Mouse (Mus musculus) intestine, embryonic 15.5 days (tissue): ENCODE data around the gene D630036H23Rik. TPM values are rescaled to one million over a fixed set of nuclear protein-coding genes. Genes with fewer than 3 reads are reported as not detected.
A peak's percentile ranks its signal among the peaks of the same experiment; 100 is the strongest.
"Not testable (repeated sequence)": the region's sequence is repeated elsewhere in the genome, so short reads cannot be mapped to it uniquely, and the experiment has no call there.

Experiments used
- ATAC-seq: fragments of 200-750 bp; cut with Nextera tagmentation; 2 replicates; pipeline ENCODE4 v1.8.0; 2017; ENCODE audit warnings: moderate TSS enrichment, moderate library complexity
- H3K27ac ChIP-seq: fragments of 300-500 bp; sonication (generic); 2 replicates; pipeline ENCODE4 v1.5.1; 2015; ENCODE audit warnings: mild to moderate bottlenecking, inconsistent platforms
- H3K27me3 ChIP-seq: fragments of 300-500 bp; sonication (generic); replicated peaks from 2 replicates; pipeline ENCODE4 v1.6.1; 2015; ENCODE audit warnings: inconsistent platforms
- H3K36me3 ChIP-seq: fragments of 300-500 bp; sonication (generic); 2 replicates; pipeline ENCODE4 v1.6.1; 2015; ENCODE audit warnings: inconsistent platforms
- H3K4me1 ChIP-seq: fragments of 300-500 bp; sonication (generic); replicated peaks from 2 replicates; pipeline ENCODE4 v1.6.1; 2015; ENCODE audit warnings: inconsistent platforms
- H3K4me2 ChIP-seq: fragments of 300-500 bp; sonication (generic); replicated peaks from 2 replicates; pipeline ENCODE4 v1.6.1; 2015; ENCODE audit warnings: mild to moderate bottlenecking, inconsistent platforms
- H3K4me3 ChIP-seq: fragments of 300-500 bp; sonication (generic); replicated peaks from 2 replicates; pipeline ENCODE4 v1.5.1; 2015; ENCODE audit warnings: inconsistent platforms
- H3K9ac ChIP-seq: fragments of 300-500 bp; sonication (generic); 2 replicates; pipeline ENCODE4 v1.6.1; 2015; ENCODE audit warnings: inconsistent platforms
- H3K9me3 ChIP-seq: fragments of 300-500 bp; sonication (generic); 2 replicates; pipeline ENCODE4 v1.6.1; 2016; ENCODE audit warnings: inconsistent platforms
- WGBS: fragments of 180-500 bp; shearing (Covaris S2); methylation state at CpG from one replicate; pipeline ENCODE4 v1.1.7; 2015; 5-methylcytosine and 5-hydroxymethylcytosine counted together
- polyA plus RNA-seq: library from polyadenylated mRNA; unstranded; fragments of >200 nt; fragmentation: Nextera tagmentation; extraction: Ambion mirVana; gene quantifications from 2 replicates; pipeline ENCODE4 v1.2.1, GENCODE M21; 2015

The D630036H23Rik gene
- 0.99 and 1.6 TPM in 2 replicates for polyA plus RNA-seq

DNA sequence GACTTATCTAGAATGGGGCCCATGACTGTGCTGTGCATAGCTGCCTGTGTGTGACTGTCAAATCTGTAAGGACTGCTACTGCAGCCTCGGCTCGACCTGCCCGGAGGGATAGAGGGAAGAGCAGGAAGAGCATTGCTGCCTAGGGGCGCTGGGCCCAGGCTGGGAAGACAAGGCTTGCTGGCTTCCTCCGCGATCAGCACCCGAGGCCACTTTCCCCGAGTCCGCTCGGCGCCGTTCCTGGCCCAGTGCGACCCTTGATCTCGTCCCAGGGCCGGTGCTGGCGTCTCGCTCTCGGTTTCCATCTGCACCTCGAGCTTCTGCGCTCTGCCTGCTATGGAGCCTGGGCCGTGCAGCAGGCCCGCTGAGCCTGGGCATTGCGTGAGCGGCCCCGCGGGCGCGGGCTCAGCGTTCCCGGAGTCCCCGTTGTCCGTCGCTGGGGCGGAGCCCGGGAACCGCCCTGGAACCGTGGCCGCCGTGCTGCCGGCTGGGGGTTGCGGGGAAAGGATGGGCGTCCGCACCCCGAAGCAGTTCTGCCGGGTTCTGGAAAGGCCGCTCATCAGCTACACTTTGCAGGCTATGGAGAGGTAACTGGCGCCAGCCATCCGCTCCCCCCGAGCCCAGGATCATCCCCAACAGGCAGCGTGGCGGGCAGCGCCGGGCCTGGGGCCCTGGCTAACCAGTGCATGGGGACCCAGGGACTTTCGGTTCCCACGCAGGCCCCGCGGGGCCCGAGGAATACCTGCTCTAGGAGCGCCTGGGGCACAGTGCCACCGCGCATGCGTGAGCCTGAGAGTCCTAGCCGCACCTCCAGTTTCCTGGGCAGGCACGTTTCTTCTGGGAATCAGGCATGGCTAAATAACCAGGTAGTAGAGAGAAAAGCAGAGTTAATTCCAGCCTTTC is at the start of gene D630036H23Rik, which contains the start of gene Ispd:
Gene D630036H23Rik (minus strand): TSS at position 741 of the 900 bp plus-strand sequence.
Gene Ispd (plus strand): TSS at position 10 of the 900 bp plus-strand sequence.
- H3K27me3 ChIP-seq: no peaks in the 10 kb centered on the region
- peak within 1 kb of the TSS; percentile 81 for H3K4me2 ChIP-seq
- ATAC-seq: peak; percentile 97
- WGBS: under 1% methylated on average over 64 of the region's 64 CpGs
- no peaks in the 10 kb centered on the region; the same call in 1 of the 2 replicates for H3K4me1 ChIP-seq
- no peaks in the 10 kb centered on the region for H3K36me3 ChIP-seq
- peak within 1 kb of the TSS; percentile 93 for H3K27ac ChIP-seq
- H3K4me3 ChIP-seq: peak within 1 kb of the TSS; percentile 56
- peak within 1 kb of the TSS; percentile 85 for H3K9ac ChIP-seq
- no peaks in the 10 kb centered on the region for H3K9me3 ChIP-seq

DNA sequence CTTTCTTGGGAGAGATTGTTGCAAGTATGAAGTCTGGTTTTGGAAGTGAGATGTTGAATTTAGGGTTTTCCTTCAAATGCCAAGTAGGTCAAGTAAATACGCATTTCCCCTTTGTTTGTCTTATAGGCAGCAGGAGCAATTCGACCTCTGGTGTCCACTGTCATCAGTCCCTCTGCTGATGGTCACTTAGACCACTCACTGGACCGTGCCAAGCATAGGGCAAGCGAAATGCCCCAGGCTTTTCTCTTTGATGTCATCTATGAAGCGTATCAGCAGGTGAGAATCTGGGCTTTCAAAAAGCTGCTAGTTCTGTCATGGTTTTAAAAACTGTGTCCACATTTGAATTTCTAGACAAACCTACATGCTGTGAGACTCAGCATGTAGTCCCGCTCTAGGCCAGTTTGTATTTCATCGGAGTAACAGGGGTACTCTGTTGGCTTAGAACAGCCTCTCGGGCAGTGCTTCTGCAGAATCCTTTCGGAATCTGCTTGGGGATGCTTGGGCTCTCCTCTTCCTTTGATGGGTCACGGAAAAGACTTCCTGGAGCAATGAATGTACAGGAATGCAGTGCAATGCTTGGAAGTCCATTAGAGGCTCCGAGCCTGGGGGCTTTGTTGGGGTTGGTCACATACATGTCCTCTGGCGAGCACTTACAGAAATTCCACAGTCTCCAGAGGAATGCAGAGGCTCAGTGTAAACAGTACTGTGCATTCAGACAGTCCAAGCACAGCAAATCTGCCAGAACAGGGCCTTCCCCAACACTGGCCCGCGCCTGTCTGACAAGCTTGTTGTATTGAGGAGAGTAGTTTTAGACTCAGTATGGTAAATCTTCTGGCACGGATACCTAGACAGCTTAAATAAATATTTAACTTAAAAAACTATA is 44.4 kb upstream of the D630036H23Rik start:
- ATAC-seq: peak; percentile 73
- no peak overlapping the region for H3K4me2 ChIP-seq
- H3K4me1 ChIP-seq: no peaks in the 10 kb centered on the region
- no peak overlapping the region for H3K4me3 ChIP-seq
- peak overlapping the region; percentile 2; the same call in 1 of the 2 replicates for H3K27ac ChIP-seq
- H3K9me3 ChIP-seq: no peaks in the 10 kb centered on the region
- no peaks in the 10 kb centered on the region for H3K27me3 ChIP-seq
- H3K36me3 ChIP-seq: no peaks in the 10 kb centered on the region
- H3K9ac ChIP-seq: no peak overlapping the region
- 44% methylated on average over 15 of the region's 15 CpGs for WGBS

DNA sequence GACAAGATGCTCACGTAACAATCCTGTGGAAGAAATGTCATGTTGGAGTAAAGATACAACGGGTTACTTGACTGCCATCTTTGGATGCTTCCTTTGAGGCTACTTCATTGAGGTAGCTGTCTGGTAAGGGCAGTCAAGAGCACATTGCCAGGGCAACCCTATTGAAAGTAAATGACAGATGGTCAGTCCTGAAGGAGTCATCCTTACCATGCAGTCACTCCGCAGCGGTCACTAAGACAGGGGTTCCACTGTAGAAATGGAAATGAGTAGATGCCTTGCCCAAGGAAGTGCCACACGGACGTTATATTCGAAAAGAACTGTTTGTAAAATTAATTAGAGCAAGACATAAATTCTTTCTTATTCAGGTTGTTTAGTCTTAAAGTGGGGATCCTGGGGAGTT is 43.3 kb upstream of the D630036H23Rik start:
- Histone ChIP-seq H3K36me3 (no peaks in the 10 kb centered on the region), H3K4me1 (no peaks in the 10 kb centered on the region), H3K27me3 (no peaks in the 10 kb centered on the region), H3K4me2 (no peak overlapping the region), H3K9me3 (no peaks in the 10 kb centered on the region), H3K27ac (no peak overlapping the region), H3K9ac (no peak overlapping the region), H3K4me3 (no peak overlapping the region)
- ATAC-seq: no peak
- 85% methylated on average over 7 of the region's 7 CpGs for WGBS

DNA sequence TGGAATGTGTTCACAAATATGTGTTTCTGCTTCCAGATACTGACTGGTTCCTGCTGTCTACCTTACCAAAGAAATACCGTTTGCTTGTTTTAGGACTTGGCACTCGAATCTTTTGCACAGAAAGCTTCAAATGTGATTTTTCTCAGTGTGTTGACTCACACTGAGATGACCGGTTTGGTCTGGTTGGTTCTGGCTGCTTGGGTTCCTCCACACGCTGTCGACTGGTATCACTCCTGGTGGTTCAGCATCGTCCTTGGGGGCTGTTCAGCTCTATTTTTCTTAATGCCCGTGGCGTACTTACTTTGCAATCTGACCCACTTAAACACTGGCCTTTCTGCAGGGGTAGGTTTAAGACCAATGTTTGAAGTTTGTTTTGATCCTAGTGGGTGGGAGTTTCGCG is 41.7 kb upstream of the D630036H23Rik start:
- H3K4me2 ChIP-seq: no peak overlapping the region
- WGBS: 69% methylated on average over 10 of the region's 10 CpGs
- H3K27ac ChIP-seq: no peak overlapping the region
- H3K27me3 ChIP-seq: no peaks in the 10 kb centered on the region
- H3K4me1 ChIP-seq: no peaks in the 10 kb centered on the region
- no peak for ATAC-seq
- no peaks in the 10 kb centered on the region for H3K9me3 ChIP-seq
- no peak overlapping the region for H3K4me3 ChIP-seq
- H3K9ac ChIP-seq: no peak overlapping the region
- no peaks in the 10 kb centered on the region for H3K36me3 ChIP-seq

DNA sequence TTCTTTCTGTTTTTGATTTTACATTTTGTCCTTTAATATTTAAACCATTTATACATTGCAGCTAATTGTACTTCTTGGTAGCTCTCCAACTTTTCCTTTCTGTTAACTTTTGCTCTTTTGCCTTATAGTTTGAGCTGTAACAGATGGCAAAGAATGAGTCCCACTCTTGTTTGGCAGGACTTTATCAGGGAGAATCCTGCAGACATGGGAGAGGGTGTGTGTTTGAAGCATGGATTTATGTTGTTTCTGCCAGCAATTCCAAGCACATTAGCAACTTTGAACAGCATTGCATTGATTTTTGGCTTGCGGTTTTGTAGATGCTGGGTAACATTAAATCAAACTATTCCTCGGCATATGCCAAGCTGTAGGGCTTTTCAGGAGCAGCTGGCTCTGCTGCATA is 13.1 kb upstream of the D630036H23Rik start:
- H3K4me1 ChIP-seq: no peaks in the 10 kb centered on the region

DNA sequence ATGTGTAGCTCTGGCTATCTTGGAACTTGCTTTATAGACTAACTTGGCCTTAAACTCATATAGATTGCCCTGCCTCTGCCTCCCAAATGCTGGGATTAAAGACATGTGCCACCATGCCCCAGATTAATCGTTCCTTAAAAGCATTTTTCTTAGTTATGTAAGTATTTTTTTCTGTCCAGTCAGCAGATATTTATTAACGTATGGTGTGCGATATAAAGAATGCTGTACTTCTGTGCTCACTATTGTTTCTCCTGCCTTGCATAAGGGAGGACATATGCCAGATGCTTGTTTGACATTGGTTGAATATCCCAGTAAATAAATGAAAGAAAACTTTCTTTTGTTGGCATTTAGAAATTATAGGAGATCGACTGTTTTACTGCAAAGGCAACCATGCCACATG is 5.0 kb upstream of the D630036H23Rik start:
- no peaks in the 10 kb centered on the region for H3K4me1 ChIP-seq
- no peaks in the 10 kb centered on the region for H3K27me3 ChIP-seq
- no peak for ATAC-seq
- no peak overlapping the region for H3K27ac ChIP-seq
- no peaks in the 10 kb centered on the region for H3K36me3 ChIP-seq
- H3K4me2 ChIP-seq: no peak overlapping the region
- no peaks in the 10 kb centered on the region for H3K9me3 ChIP-seq
- WGBS: 76% methylated on average over 4 of the region's 4 CpGs
- no peak overlapping the region for H3K4me3 ChIP-seq
- H3K9ac ChIP-seq: no peak overlapping the region

More for the DNA sequence above, 13.1 kb upstream of the D630036H23Rik start:
- Histone ChIP-seq H3K27ac (no peak overlapping the region), H3K4me3 (no peak overlapping the region), H3K9me3 (no peaks in the 10 kb centered on the region), H3K9ac (no peak overlapping the region), H3K27me3 (no peaks in the 10 kb centered on the region), H3K4me2 (no peak overlapping the region), H3K36me3 (no peaks in the 10 kb centered on the region)
- ATAC-seq: peak; percentile 47; the same call in 1 of the 2 replicates
- 64% methylated on average over 2 of the region's 2 CpGs for WGBS

DNA sequence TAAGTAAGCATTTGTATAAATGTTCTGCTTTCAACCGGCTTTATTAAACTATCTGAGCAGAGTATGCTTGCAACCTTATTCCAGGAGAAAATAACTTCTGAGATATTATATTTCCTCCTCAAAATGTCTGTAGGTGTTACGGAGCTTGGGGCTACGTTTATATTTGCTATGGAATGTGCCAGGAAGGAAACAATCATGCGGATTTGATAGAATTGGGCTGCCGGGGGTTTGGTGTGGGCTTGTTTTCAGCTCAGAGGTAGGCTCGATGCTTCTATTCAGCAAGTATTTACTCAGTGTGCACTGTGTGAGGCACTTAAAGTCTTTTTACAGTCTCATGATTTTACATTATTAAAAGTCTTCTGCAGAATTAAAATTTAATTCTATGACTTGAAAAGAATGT is 3.4 kb upstream of the D630036H23Rik start:
- no peaks in the 10 kb centered on the region for H3K27me3 ChIP-seq
- WGBS: 47% methylated on average over 6 of the region's 6 CpGs
- no peaks in the 10 kb centered on the region; the same call in 1 of the 2 replicates for H3K4me1 ChIP-seq
- no peak for ATAC-seq
- no peak overlapping the region for H3K9ac ChIP-seq
- H3K4me2 ChIP-seq: no peak overlapping the region
- H3K9me3 ChIP-seq: no peaks in the 10 kb centered on the region
- H3K4me3 ChIP-seq: no peak overlapping the region
- no peak overlapping the region for H3K27ac ChIP-seq
- no peaks in the 10 kb centered on the region for H3K36me3 ChIP-seq

DNA sequence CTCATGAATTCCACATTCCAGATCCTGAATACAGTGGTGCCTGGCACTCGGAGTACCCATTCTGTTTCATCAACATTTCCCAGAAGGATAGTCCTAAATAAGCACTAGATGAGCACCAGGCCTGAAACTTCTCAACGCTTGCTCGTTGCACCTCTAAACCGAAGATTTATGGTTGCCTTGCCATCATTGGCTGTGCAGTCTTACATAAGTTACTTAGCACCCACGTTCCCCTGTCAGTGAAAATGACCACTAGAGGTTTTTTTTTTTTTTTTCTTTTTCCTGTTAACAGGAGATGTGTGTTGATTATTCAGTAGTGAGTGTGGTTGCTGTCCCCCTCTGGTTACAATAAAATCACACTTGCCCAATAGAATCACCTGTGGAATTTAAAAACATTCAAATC is 1.2 kb downstream of the D630036H23Rik start:
- no peaks in the 10 kb centered on the region for H3K27me3 ChIP-seq
- H3K9ac ChIP-seq: no peak overlapping the region
- H3K27ac ChIP-seq: no peak overlapping the region; the same call in 1 of the 2 replicates
- ATAC-seq: no peak
- 47% methylated on average over 5 of the region's 5 CpGs for WGBS
- H3K4me2 ChIP-seq: peak overlapping the region; percentile 81
- no peaks in the 10 kb centered on the region; the same call in 1 of the 2 replicates for H3K4me1 ChIP-seq
- H3K36me3 ChIP-seq: no peaks in the 10 kb centered on the region
- H3K4me3 ChIP-seq: peak overlapping the region; percentile 56; the same call in 1 of the 2 replicates
- no peaks in the 10 kb centered on the region for H3K9me3 ChIP-seq

DNA sequence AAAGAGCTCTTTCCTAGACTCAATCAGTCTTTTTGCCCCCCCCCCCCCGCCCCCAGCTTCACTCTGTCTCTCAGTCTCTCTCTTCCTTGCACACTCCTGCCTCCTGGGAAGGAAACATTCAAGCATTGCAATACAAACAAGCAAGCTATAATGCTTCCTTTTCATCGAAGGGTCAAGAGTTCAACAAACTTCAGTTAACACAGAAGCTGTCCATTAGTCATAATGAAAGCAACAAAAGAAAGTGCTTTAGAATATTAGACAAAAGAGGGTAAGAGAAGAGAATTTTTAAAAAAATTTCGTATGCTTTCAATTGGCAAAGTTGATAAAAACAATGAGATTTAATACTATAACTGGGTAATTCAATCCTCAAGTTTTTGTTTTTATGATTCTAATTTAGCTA is 1.7 kb downstream of the D630036H23Rik start:
- ATAC-seq: no peak
- Histone ChIP-seq H3K36me3 (no peaks in the 10 kb centered on the region), H3K27me3 (no peaks in the 10 kb centered on the region), H3K27ac (no peak overlapping the region), H3K4me1 (no peaks in the 10 kb centered on the region; the same call in 1 of the 2 replicates), H3K9ac (no peak overlapping the region), H3K4me3 (no peak overlapping the region), H3K9me3 (no peaks in the 10 kb centered on the region), H3K4me2 (no peak overlapping the region)
- WGBS: 47% methylated on average over 3 of the region's 3 CpGs

DNA sequence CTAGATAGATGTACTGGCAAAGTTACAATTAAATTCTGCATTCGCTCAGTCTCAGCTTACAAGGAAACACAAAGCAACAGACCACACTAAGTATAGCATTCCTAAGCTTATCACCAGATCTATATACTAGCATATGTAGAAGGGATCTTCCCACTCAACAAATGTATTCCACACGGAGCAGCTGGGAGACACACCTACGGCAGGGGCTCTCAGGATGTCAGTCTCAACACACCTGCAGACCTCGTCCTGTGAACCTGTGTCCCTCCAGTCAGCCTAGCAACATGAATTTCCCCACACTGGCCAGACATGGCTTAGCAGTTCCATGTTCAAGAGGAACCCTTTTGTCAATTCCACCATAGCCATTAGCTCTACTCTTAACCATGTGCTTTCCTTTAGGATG is 5.6 kb downstream of the D630036H23Rik start:
- not testable (repeated sequence) for H3K27ac ChIP-seq, ATAC-seq, H3K4me1 ChIP-seq, H3K9ac ChIP-seq, H3K4me3 ChIP-seq, H3K36me3 ChIP-seq, H3K4me2 ChIP-seq, H3K9me3 ChIP-seq, H3K27me3 ChIP-seq
- 85% methylated on average over 3 of the region's 4 CpGs for WGBS

DNA sequence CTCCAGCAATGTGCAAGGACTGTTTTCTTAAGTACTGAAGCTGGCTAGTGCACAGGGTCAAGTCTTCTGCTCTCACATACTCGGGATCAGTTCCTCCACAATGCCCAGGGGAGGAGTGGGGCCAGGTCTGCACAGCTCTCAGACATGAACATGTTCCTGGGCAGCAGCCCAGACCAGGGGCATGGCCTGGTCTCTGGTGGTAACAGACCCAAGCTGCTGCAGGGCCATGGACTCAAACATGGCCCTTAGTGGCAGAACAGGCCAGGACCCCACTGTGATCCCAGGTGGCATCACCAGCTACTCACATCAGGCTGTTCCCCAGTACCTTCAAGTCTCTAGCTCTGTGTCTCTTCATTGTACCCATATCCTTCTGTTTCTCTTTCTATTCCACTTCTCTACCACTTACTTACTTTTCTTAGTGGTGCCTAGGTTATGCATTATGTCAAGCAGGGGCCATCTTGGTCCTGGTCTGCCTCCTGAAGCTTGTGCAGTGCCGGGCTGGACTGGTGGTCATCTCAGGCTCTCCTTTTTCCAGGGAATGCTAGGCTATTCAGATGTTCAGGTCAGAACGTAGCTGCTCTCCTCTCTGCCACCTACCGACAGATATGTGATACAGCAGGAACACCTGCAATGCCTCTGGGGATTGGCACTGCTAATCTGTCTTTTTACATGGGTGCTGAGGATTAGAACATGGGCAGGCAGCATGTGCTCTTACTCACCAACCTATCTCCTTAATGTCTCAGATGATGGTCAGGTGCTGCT is 8.6 kb downstream of the D630036H23Rik start:
- Histone ChIP-seq H3K4me2 (no peak overlapping the region), H3K27me3 (no peaks in the 10 kb centered on the region), H3K4me3 (no peak overlapping the region), H3K9ac (no peak overlapping the region), H3K27ac (no peak overlapping the region), H3K4me1 (no peaks in the 10 kb centered on the region), H3K9me3 (no peaks in the 10 kb centered on the region), H3K36me3 (no peaks in the 10 kb centered on the region)
- 59% methylated on average over 4 of the region's 4 CpGs for WGBS
- no peak for ATAC-seq
